In the genomic region with DNA sequence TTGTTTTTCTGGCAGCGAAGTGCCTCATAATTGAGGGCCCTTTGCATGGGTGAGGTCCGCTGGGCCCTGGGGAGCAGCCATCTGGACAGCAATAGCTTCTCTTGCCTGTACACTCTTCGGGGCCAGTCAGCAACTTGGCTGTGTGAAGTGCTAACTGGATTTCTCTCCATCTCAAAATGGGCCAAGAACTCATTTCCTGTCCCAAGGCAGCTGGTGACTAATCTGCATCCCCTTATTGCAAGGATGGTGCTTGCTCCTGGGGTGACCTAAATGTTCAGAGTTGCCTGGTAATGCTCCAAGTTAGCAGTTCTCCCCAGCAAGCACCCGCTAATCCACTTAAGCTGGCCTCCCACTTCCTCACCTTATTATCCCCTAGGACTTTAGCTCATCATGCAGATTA, we compare ENCODE assay signal across 13 mouse cellular contexts.
DNase-seq lines count a peak whose midpoint lies in the region; ATAC-seq and TF ChIP-seq lines count a peak whose summit lies in the region.
"Had no signal": no experiment of that assay in that cellular context is flagged by ENCODE, and none has a peak within 500 bp of the region (broad histone marks: within the 10 kb centered on the region; RNA-seq: fewer than 3 reads in every experiment).

No protein-coding gene starts in this region.

- TF ChIP-seq CTCF in gastrocnemius, adult 2 months (IDR thresholded peaks at IDR 0.05) = no peak

- peak; percentile 40 for DNase-seq in gastrocnemius, adult 2 months
- DNase-seq in gastrocnemius, adult 8-10 months (ENCODE audit: low spot score in 2 of 2) = no peak
- peak; percentile 4 to 9 for DNase-seq in lung, adult 18-20 months
- DNase-seq in lung, postnatal 4 days = no peak
- peak; percentile 37 to 61 for DNase-seq in cerebellum, postnatal 14 days
- peak; percentile 13 for DNase-seq in heart, postnatal 4 days
- no peak for DNase-seq in spleen, postnatal 36 days (ENCODE audit: low spot score in 2 of 2)
- DNase-seq: adrenal gland, postnatal 14 days; lung, adult 2 months had no signal

- no peak overlapping the region for H3K27ac ChIP-seq in gastrocnemius, adult 2 months
- H3K27ac ChIP-seq: hindbrain, embryonic 12.5 days; kidney, postnatal 0 days had no signal

- ATAC-seq in megakaryocyte-erythroid progenitor cell, adult 5-6 weeks (replicated peaks; ENCODE audit: low FRiP score, low TSS enrichment, poor library complexity, severe bottlenecking) = no peak
- ATAC-seq: Patski had no signal

- intact Hi-C loops in gastrocnemius, adult 2 months (cut with DNase I) = no loop called here

- H3K4me3 ChIP-seq in gastrocnemius, adult 2 months = no peak overlapping the region
- H3K4me3 ChIP-seq: hindbrain, embryonic 12.5 days had no signal

Comparison
In these comparisons a context has a peak if more than half of its experiments do, and no peak if none do; other contexts are left out.
1. DNase-seq: peak in gastrocnemius, adult 2 months (single experiment), lung, adult 18-20 months (2 of 2), cerebellum, postnatal 14 days (2 of 2) and heart, postnatal 4 days (single experiment); none in gastrocnemius, adult 8-10 months (0 of 2), lung, postnatal 4 days (0 of 2) and spleen, postnatal 36 days (0 of 2).